ENCODE assay signal across 12 mouse cellular contexts in genomic region chr15:84972860-84973543, GRCm38 (mm10). TPM values are rescaled to one million over a fixed set of nuclear protein-coding genes. Genes with fewer than 3 reads are reported as not detected.
DNase-seq lines count a peak whose midpoint lies in the region; ATAC-seq lines count a peak whose summit lies in the region.
"Had no signal": no experiment of that assay in that cellular context is flagged by ENCODE, and none has a peak within 500 bp of the region (broad histone marks: within the 10 kb centered on the region; RNA-seq: fewer than 3 reads in every experiment).

No protein-coding gene starts in this region.

- no peak for DNase-seq in liver, embryonic 11.5 days (ENCODE audit: low spot score)
- DNase-seq in embryonic facial prominence, embryonic 10.5 days (ENCODE audit: low spot score) = no peak
- peak; percentile 80 for DNase-seq in kidney, postnatal 14 days
- no peak for DNase-seq in thymus, postnatal 0 days (ENCODE audit: low spot score)
- DNase-seq in embryo, embryonic 10.5 days (ENCODE audit: low spot score) = no peak
- DNase-seq: adrenal gland, postnatal 10 days had no signal

- H3K9me3 ChIP-seq in liver, embryonic 12.5 days (replicated peaks) = no peaks in the 10 kb centered on the region
- H3K9me3 ChIP-seq in liver, embryonic 11.5 days (ENCODE audit: control insufficient read depth, low read length) = no peaks in the 10 kb centered on the region
- no peaks in the 10 kb centered on the region for H3K9me3 ChIP-seq in embryonic facial prominence, embryonic 10.5 days
- H3K9me3 ChIP-seq in neural tube, embryonic 12.5 days = no peaks in the 10 kb centered on the region
- H3K9me3 ChIP-seq in heart, embryonic 12.5 days (replicated peaks) = no peaks in the 10 kb centered on the region
- H3K9me3 ChIP-seq: embryonic facial prominence, embryonic 15.5 days; heart, embryonic 15.5 days; limb, embryonic 12.5 days had no signal

- no peak overlapping the region for H3K9ac ChIP-seq in liver, embryonic 12.5 days
- no peak overlapping the region for H3K9ac ChIP-seq in liver, embryonic 11.5 days (ENCODE audit: low read depth, low read length)
- no peak overlapping the region for H3K9ac ChIP-seq in neural tube, embryonic 12.5 days
- no peak overlapping the region for H3K9ac ChIP-seq in heart, embryonic 12.5 days
- H3K9ac ChIP-seq: embryonic facial prominence, embryonic 15.5 days; heart, embryonic 15.5 days; limb, embryonic 12.5 days had no signal

- no peak overlapping the region for H3K4me3 ChIP-seq in liver, embryonic 12.5 days
- no peak overlapping the region for H3K4me3 ChIP-seq in liver, embryonic 11.5 days (ENCODE audit: low read depth, low read length)
- no peak overlapping the region for H3K4me3 ChIP-seq in embryonic facial prominence, embryonic 10.5 days
- no peak overlapping the region for H3K4me3 ChIP-seq in neural tube, embryonic 12.5 days
- no peak overlapping the region for H3K4me3 ChIP-seq in heart, embryonic 12.5 days
- H3K4me3 ChIP-seq: embryonic facial prominence, embryonic 15.5 days; heart, embryonic 15.5 days; limb, embryonic 12.5 days had no signal

- H3K27me3 ChIP-seq in liver, embryonic 12.5 days (replicated peaks) = no peaks in the 10 kb centered on the region
- no peaks in the 10 kb centered on the region for H3K27me3 ChIP-seq in liver, embryonic 11.5 days (replicated peaks; ENCODE audit: control insufficient read depth, insufficient read depth, low read length)
- H3K27me3 ChIP-seq in embryonic facial prominence, embryonic 10.5 days (replicated peaks; ENCODE audit: low read depth, poor library complexity, severe bottlenecking) = no peaks in the 10 kb centered on the region
- no peaks in the 10 kb centered on the region for H3K27me3 ChIP-seq in neural tube, embryonic 12.5 days (replicated peaks)
- no peaks in the 10 kb centered on the region for H3K27me3 ChIP-seq in heart, embryonic 12.5 days (replicated peaks)
- H3K27me3 ChIP-seq: embryonic facial prominence, embryonic 15.5 days; heart, embryonic 15.5 days; limb, embryonic 12.5 days had no signal

- no peak overlapping the region for H3K4me2 ChIP-seq in liver, embryonic 12.5 days
- H3K4me2 ChIP-seq in liver, embryonic 11.5 days = no peak overlapping the region
- H3K4me2 ChIP-seq in neural tube, embryonic 12.5 days (replicated peaks) = 0 out of 2 replicates have a peak overlapping the region, but pooled peaks have one; percentile 1
- H3K4me2 ChIP-seq in heart, embryonic 12.5 days = no peak overlapping the region
- H3K4me2 ChIP-seq: embryonic facial prominence, embryonic 15.5 days; heart, embryonic 15.5 days; limb, embryonic 12.5 days had no signal

- WGBS in liver, embryonic 12.5 days (ENCODE audit: insufficient replicate concordance) = 69% methylated on average over 8 of the region's 8 CpGs
- WGBS in liver, embryonic 11.5 days = 83% methylated on average over 8 of the region's 8 CpGs
- WGBS in embryonic facial prominence, embryonic 10.5 days = 58% methylated on average over 8 of the region's 8 CpGs
- whole genome bisulfite sequencing in neural tube, embryonic 12.5 days = 51% methylated on average over 8 of the region's 8 CpGs
- WGBS in heart, embryonic 12.5 days = 78% methylated on average over 8 of the region's 8 CpGs

- 0 out of 2 replicates have a peak, but pooled peaks have one; percentile 40 for ATAC-seq in liver, embryonic 12.5 days
- no peak for ATAC-seq in liver, embryonic 11.5 days (replicated peaks; ENCODE audit: low FRiP score)
- no peak for ATAC-seq in neural tube, embryonic 12.5 days (ENCODE audit: low FRiP score, low read depth)
- ATAC-seq in heart, embryonic 12.5 days (ENCODE audit: insufficient number of reproducible peaks, low FRiP score) = no peak

- H3K27ac ChIP-seq in liver, embryonic 12.5 days = no peak overlapping the region
- H3K27ac ChIP-seq in liver, embryonic 11.5 days (ENCODE audit: low read depth, low read length) = no peak overlapping the region
- peak overlapping the region; percentile 1; the same call in 1 of the 2 replicates for H3K27ac ChIP-seq in embryonic facial prominence, embryonic 10.5 days (replicated peaks)
- no peak overlapping the region for H3K27ac ChIP-seq in neural tube, embryonic 12.5 days
- no peak overlapping the region for H3K27ac ChIP-seq in heart, embryonic 12.5 days (ENCODE audit: poor library complexity, severe bottlenecking)
- H3K27ac ChIP-seq: embryonic facial prominence, embryonic 15.5 days; heart, embryonic 15.5 days; limb, embryonic 12.5 days had no signal

- 0 out of 2 replicates have a peak, but pooled peaks cover 10% of the 10 kb centered on the region for H3K4me1 ChIP-seq in liver, embryonic 12.5 days
- peaks cover 4% of the 10 kb centered on the region; the same call in 1 of the 2 replicates for H3K4me1 ChIP-seq in liver, embryonic 11.5 days (replicated peaks; ENCODE audit: control insufficient read depth, insufficient read depth, low read length)
- H3K4me1 ChIP-seq in embryonic facial prominence, embryonic 10.5 days = peaks cover 44% of the 10 kb centered on the region
- H3K4me1 ChIP-seq in neural tube, embryonic 12.5 days = peaks cover 45% of the 10 kb centered on the region
- H3K4me1 ChIP-seq in heart, embryonic 12.5 days (replicated peaks) = peaks cover 17% of the 10 kb centered on the region
- H3K4me1 ChIP-seq: limb, embryonic 12.5 days had no signal

- no peaks in the 10 kb centered on the region for H3K36me3 ChIP-seq in liver, embryonic 12.5 days
- no peaks in the 10 kb centered on the region for H3K36me3 ChIP-seq in liver, embryonic 11.5 days (ENCODE audit: control insufficient read depth, insufficient read depth, low read length)
- H3K36me3 ChIP-seq in embryonic facial prominence, embryonic 10.5 days (replicated peaks) = peaks cover 11% of the 10 kb centered on the region
- H3K36me3 ChIP-seq in neural tube, embryonic 12.5 days = peaks cover 4% of the 10 kb centered on the region; the same call in 1 of the 2 replicates
- 0 out of 2 replicates have a peak, but pooled peaks cover 5% of the 10 kb centered on the region for H3K36me3 ChIP-seq in heart, embryonic 12.5 days
- H3K36me3 ChIP-seq: embryonic facial prominence, embryonic 15.5 days; heart, embryonic 15.5 days; limb, embryonic 12.5 days had no signal

RNA-seq across cellular contexts. Expression of gene 5031439G07Rik, which starts 15.3 kb away (rescaled TPM):
- polyA plus RNA-seq in liver, embryonic 12.5 days (2016; fragmentation: Nextera tagmentation; extraction: Ambion mirVana) = 3.6 and 4.9 TPM in 2 replicates
- polyA plus RNA-seq in liver, embryonic 11.5 days (2014; fragmentation: Nextera tagmentation; extraction: Ambion mirVana) = 4.6 and 5.5 TPM in 2 replicates
- 8.3 and 9.3 TPM in 2 replicates for polyA plus RNA-seq in embryonic facial prominence, embryonic 10.5 days (2016; fragmentation: Nextera tagmentation; extraction: Ambion mirVana)
- polyA plus RNA-seq in neural tube, embryonic 12.5 days (2016; fragmentation: Nextera tagmentation; extraction: Ambion mirVana) = 28.6 and 35.3 TPM in 2 replicates
- polyA plus RNA-seq in heart, embryonic 12.5 days (2016; fragmentation: Nextera tagmentation; extraction: Ambion mirVana) = 4.3 and 5.3 TPM in 2 replicates
- polyA plus RNA-seq in thymus, postnatal 0 days (2015; fragmentation: Nextera tagmentation; extraction: Ambion mirVana) = 4.1 and 6.2 TPM in 2 replicates

RNA-seq across cellular contexts. Expression of gene Upk3a, which starts 43.9 kb away (rescaled TPM):
- not detected in 2 replicates for polyA plus RNA-seq in liver, embryonic 12.5 days (2016; fragmentation: Nextera tagmentation; extraction: Ambion mirVana)
- polyA plus RNA-seq in liver, embryonic 11.5 days (2014; fragmentation: Nextera tagmentation; extraction: Ambion mirVana) = not detected in 2 replicates
- polyA plus RNA-seq in embryonic facial prominence, embryonic 10.5 days (2016; fragmentation: Nextera tagmentation; extraction: Ambion mirVana) = not detected in 2 replicates
- 0.53 and 0.61 TPM in 2 replicates for polyA plus RNA-seq in neural tube, embryonic 12.5 days (2016; fragmentation: Nextera tagmentation; extraction: Ambion mirVana)
- not detected in 2 replicates for polyA plus RNA-seq in heart, embryonic 12.5 days (2016; fragmentation: Nextera tagmentation; extraction: Ambion mirVana)
- 2.2 and 3.6 TPM in 2 replicates for polyA plus RNA-seq in thymus, postnatal 0 days (2015; fragmentation: Nextera tagmentation; extraction: Ambion mirVana)
- polyA plus RNA-seq: limb, embryonic 12.5 days had no signal

RNA-seq across cellular contexts. Expression of gene Nup50, which starts 49.8 kb away (rescaled TPM):
- 43.2 and 44.5 TPM in 2 replicates for polyA plus RNA-seq in liver, embryonic 12.5 days (2016; fragmentation: Nextera tagmentation; extraction: Ambion mirVana)
- 56.7 and 57.3 TPM in 2 replicates for polyA plus RNA-seq in liver, embryonic 11.5 days (2014; fragmentation: Nextera tagmentation; extraction: Ambion mirVana)
- 70.9 and 71.8 TPM in 2 replicates for polyA plus RNA-seq in embryonic facial prominence, embryonic 10.5 days (2016; fragmentation: Nextera tagmentation; extraction: Ambion mirVana)
- polyA plus RNA-seq in neural tube, embryonic 12.5 days (2016; fragmentation: Nextera tagmentation; extraction: Ambion mirVana) = 49.4 and 49.6 TPM in 2 replicates
- polyA plus RNA-seq in heart, embryonic 12.5 days (2016; fragmentation: Nextera tagmentation; extraction: Ambion mirVana) = 31.2 and 32.3 TPM in 2 replicates
- 37.0 and 38.1 TPM in 2 replicates for polyA plus RNA-seq in thymus, postnatal 0 days (2015; fragmentation: Nextera tagmentation; extraction: Ambion mirVana)

RNA-seq across cellular contexts. Expression of gene Gm29666, which starts 53.2 kb away (rescaled TPM):
- polyA plus RNA-seq in liver, embryonic 12.5 days (2016; fragmentation: Nextera tagmentation; extraction: Ambion mirVana) = 0.78 and 0.99 TPM in 2 replicates
- polyA plus RNA-seq in liver, embryonic 11.5 days (2014; fragmentation: Nextera tagmentation; extraction: Ambion mirVana) = 1.2 and 1.8 TPM in 2 replicates
- 1.1 TPM in 2 replicates for polyA plus RNA-seq in embryonic facial prominence, embryonic 10.5 days (2016; fragmentation: Nextera tagmentation; extraction: Ambion mirVana)
- 0.90 and 0.98 TPM in 2 replicates for polyA plus RNA-seq in neural tube, embryonic 12.5 days (2016; fragmentation: Nextera tagmentation; extraction: Ambion mirVana)
- 0.35 and 0.43 TPM in 2 replicates for polyA plus RNA-seq in heart, embryonic 12.5 days (2016; fragmentation: Nextera tagmentation; extraction: Ambion mirVana)
- polyA plus RNA-seq in thymus, postnatal 0 days (2015; fragmentation: Nextera tagmentation; extraction: Ambion mirVana) = 0.48 and 0.75 TPM in 2 replicates

RNA-seq across cellular contexts. Expression of gene Fam118a, which starts 55.7 kb away (rescaled TPM):
- 11.2 and 11.4 TPM in 2 replicates for polyA plus RNA-seq in liver, embryonic 12.5 days (2016; fragmentation: Nextera tagmentation; extraction: Ambion mirVana)
- 17.0 and 19.6 TPM in 2 replicates for polyA plus RNA-seq in liver, embryonic 11.5 days (2014; fragmentation: Nextera tagmentation; extraction: Ambion mirVana)
- 27.0 and 29.8 TPM in 2 replicates for polyA plus RNA-seq in embryonic facial prominence, embryonic 10.5 days (2016; fragmentation: Nextera tagmentation; extraction: Ambion mirVana)
- polyA plus RNA-seq in neural tube, embryonic 12.5 days (2016; fragmentation: Nextera tagmentation; extraction: Ambion mirVana) = 23.9 and 26.0 TPM in 2 replicates
- polyA plus RNA-seq in heart, embryonic 12.5 days (2016; fragmentation: Nextera tagmentation; extraction: Ambion mirVana) = 17.6 and 18.8 TPM in 2 replicates
- 17.6 and 17.9 TPM in 2 replicates for polyA plus RNA-seq in thymus, postnatal 0 days (2015; fragmentation: Nextera tagmentation; extraction: Ambion mirVana)
